Mouse (Mus musculus) hindbrain, embryonic 14.5 days (tissue): ENCODE results near the gene 1110032F04Rik. TPM values are rescaled to one million over a fixed set of nuclear protein-coding genes. Genes with fewer than 3 reads are reported as not detected.
"Not testable (repeated sequence)": the region's sequence is repeated elsewhere in the genome, so short reads cannot be mapped to it uniquely, and the experiment has no call there.

Experiments
- ATAC-seq: fragments of 200-750 bp; cut with Nextera tagmentation; 2 replicates; pipeline ENCODE4 v1.8.0; 2017; ENCODE audit warnings: moderate number of reproducible peaks, mild to moderate bottlenecking, moderate TSS enrichment, moderate library complexity; ENCODE audit not compliant: low FRiP score
- DNase-seq: peaks from one replicate; pipeline ENCODE4 v3.0.0-alpha.2; 2015; ENCODE audit warnings: low spot score
- H3K27ac ChIP-seq: fragments of 300-500 bp; sonication (generic); 2 replicates; pipeline ENCODE4 v1.5.1; 2014; ENCODE audit warnings: mild to moderate bottlenecking, moderate library complexity
- H3K27me3 ChIP-seq: fragments of 300-500 bp; sonication (generic); 2 replicates; pipeline ENCODE4 v1.6.1; 2014; ENCODE audit warnings: mild to moderate bottlenecking, low read length, mixed read lengths; ENCODE audit not compliant: control insufficient read depth, insufficient read depth
- H3K36me3 ChIP-seq: fragments of 300-500 bp; sonication (generic); replicated peaks from 2 replicates; pipeline ENCODE4 v1.6.1; 2014; ENCODE audit not compliant: control insufficient read depth, insufficient read depth
- H3K4me1 ChIP-seq: fragments of 300-500 bp; sonication (generic); replicated peaks from 2 replicates; pipeline ENCODE4 v1.6.1; 2014; ENCODE audit warnings: antibody characterized with exemption, low read length, mixed read lengths; ENCODE audit not compliant: control insufficient read depth, insufficient read depth
- H3K4me2 ChIP-seq: fragments of 300-500 bp; sonication (generic); replicated peaks from 2 replicates; pipeline ENCODE4 v1.6.1; 2014; ENCODE audit warnings: mild to moderate bottlenecking, moderate library complexity
- H3K4me3 ChIP-seq: fragments of 300-500 bp; sonication (generic); replicated peaks from 2 replicates; pipeline ENCODE4 v1.5.1; 2014; ENCODE audit warnings: mild to moderate bottlenecking, low read length
- H3K9ac ChIP-seq: fragments of 300-500 bp; sonication (generic); 2 replicates; pipeline ENCODE4 v1.6.1; 2014
- H3K9me3 ChIP-seq: fragments of 300-500 bp; sonication (generic); 2 replicates; pipeline ENCODE4 v1.6.1; 2016; ENCODE audit warnings: low read length; ENCODE audit not compliant: control insufficient read depth
- WGBS: fragments of 180-500 bp; shearing (Covaris S2); extraction: QIAGEN DNeasy Blood & Tissue Kit; methylation state at CpG from one replicate; pipeline ENCODE4 v1.1.7; 2014; 5-methylcytosine and 5-hydroxymethylcytosine counted together
- polyA plus RNA-seq: library from polyadenylated mRNA; unstranded; fragments of >200 nt; fragmentation: Nextera tagmentation; extraction: Ambion mirVana; gene quantifications from 2 replicates; pipeline ENCODE4 v1.2.1, GENCODE M21; 2014

1110032F04Rik gene
- polyA plus RNA-seq, 1 experiment from 2014 or later = 6.2 TPM

GRCm38 (mm10) chr3:68897154-68897553 is 27.8 kb downstream of the 1110032F04Rik start:
- no peak overlapping the region for H3K4me2 ChIP-seq
- 86% methylated on average over 5 of the region's 5 CpGs for WGBS
- no peaks in the 10 kb centered on the region for H3K36me3 ChIP-seq
- no peaks in the 10 kb centered on the region for H3K4me1 ChIP-seq
- H3K9me3 ChIP-seq = no peaks in the 10 kb centered on the region
- no peak overlapping the region for H3K27ac ChIP-seq
- DNase-seq (no peak), ATAC-seq (no peak)
- no peaks in the 10 kb centered on the region for H3K27me3 ChIP-seq
- H3K4me3 ChIP-seq = no peak overlapping the region
- no peak overlapping the region for H3K9ac ChIP-seq

GRCm38 (mm10) chr3:68902636-68903035 is 33.2 kb downstream of the 1110032F04Rik start:
- H3K9me3 ChIP-seq, H3K27ac ChIP-seq, DNase-seq, H3K27me3 ChIP-seq, H3K4me1 ChIP-seq, ATAC-seq, H3K36me3 ChIP-seq, H3K9ac ChIP-seq, H3K4me3 ChIP-seq, H3K4me2 ChIP-seq: not testable (repeated sequence)
- 94% methylated on average over 18 of the region's 20 CpGs for WGBS

- DNase-seq (no peak), ATAC-seq (no peak)
- Histone ChIP-seq H3K27ac (no peak overlapping the region), H3K27me3 (no peaks in the 10 kb centered on the region), H3K9me3 (no peaks in the 10 kb centered on the region), H3K4me2 (no peak overlapping the region), H3K4me3 (no peak overlapping the region), H3K36me3 (no peaks in the 10 kb centered on the region), H3K9ac (no peak overlapping the region), H3K4me1 (no peaks in the 10 kb centered on the region)
- 71% methylated on average over 2 of the region's 2 CpGs for WGBS
These were observed 35.8 kb downstream of the 1110032F04Rik start for GRCm38 (mm10) chr3:68904902-68905778.

GRCm38 (mm10) chr3:68907509-68907908 is 38.1 kb downstream of the 1110032F04Rik start:
- no peak overlapping the region for H3K27ac ChIP-seq
- no peak overlapping the region for H3K4me2 ChIP-seq
- ATAC-seq = no peak
- no peaks in the 10 kb centered on the region for H3K4me1 ChIP-seq
- no peaks in the 10 kb centered on the region for H3K36me3 ChIP-seq
- no peaks in the 10 kb centered on the region for H3K9me3 ChIP-seq
- WGBS = 89% methylated on average over 4 of the region's 4 CpGs
- no peaks in the 10 kb centered on the region for H3K27me3 ChIP-seq
- no peak overlapping the region for H3K9ac ChIP-seq
- no peak for DNase-seq
- no peak overlapping the region for H3K4me3 ChIP-seq

Other genes with a start within 250 kb of the 1110032F04Rik start
- gene Il12a, start 178.9 kb upstream of the 1110032F04Rik start, polyA plus RNA-seq = not detected in 2 replicates
- gene Ift80, start 135.0 kb downstream of the 1110032F04Rik start, polyA plus RNA-seq = 8.7 and 11.9 TPM in 2 replicates
- gene Smc4, start 135.2 kb downstream of the 1110032F04Rik start, polyA plus RNA-seq = 30.8 and 33.9 TPM in 2 replicates
- 38.2 and 38.5 TPM in 2 replicates for gene Trim59, start 175.2 kb downstream of the 1110032F04Rik start, polyA plus RNA-seq